ENCODE assay signal across 10 mouse cellular contexts in the genomic region with DNA sequence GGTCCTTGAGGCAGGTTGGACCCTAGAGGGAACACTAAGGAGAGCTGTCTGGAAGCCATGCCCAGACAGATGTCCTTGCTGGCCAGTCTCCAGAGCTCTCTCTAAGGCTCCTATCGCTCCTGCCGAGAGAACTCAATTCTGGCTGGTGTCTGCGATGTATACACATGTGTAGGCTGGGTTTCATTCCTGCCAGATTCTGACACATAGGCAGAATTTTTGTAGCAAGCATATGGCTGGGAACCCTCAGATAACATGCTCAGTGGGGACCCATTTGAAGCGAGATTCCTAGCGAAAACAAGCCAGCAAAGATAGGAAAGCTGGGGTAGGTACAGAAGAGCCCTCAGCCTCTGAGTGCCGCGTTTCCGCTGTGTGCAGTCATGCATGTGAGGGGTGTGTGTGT.
DNase-seq lines count a peak whose midpoint lies in the region; ATAC-seq lines count a peak whose summit lies in the region.
"Had no signal": no experiment of that assay in that cellular context is flagged by ENCODE, and none has a peak within 500 bp of the region (broad histone marks: within the 10 kb centered on the region; RNA-seq: fewer than 3 reads in every experiment).

No protein-coding gene starts in this region.

- no peaks in the 10 kb centered on the region for H3K36me3 ChIP-seq in forebrain, embryonic 13.5 days (ENCODE audit: poor library complexity, severe bottlenecking)
- no peaks in the 10 kb centered on the region for H3K36me3 ChIP-seq in forebrain, embryonic 10.5 days (replicated peaks)
- no peaks in the 10 kb centered on the region for H3K36me3 ChIP-seq in kidney, embryonic 16.5 days (ENCODE audit: insufficient read depth, low read length)

- H3K27ac ChIP-seq in forebrain, embryonic 13.5 days, result peak overlapping the region; percentile 4; the same call in 1 of the 2 replicates
- H3K27ac ChIP-seq in forebrain, embryonic 10.5 days, result no peak overlapping the region
- no peak overlapping the region for H3K27ac ChIP-seq in kidney, embryonic 16.5 days (ENCODE audit: low read length)
- H3K27ac ChIP-seq: kidney, postnatal 0 days had no signal

- H3K4me3 ChIP-seq in forebrain, embryonic 13.5 days, result no peak overlapping the region
- no peak overlapping the region for H3K4me3 ChIP-seq in forebrain, embryonic 10.5 days
- no peak overlapping the region for H3K4me3 ChIP-seq in kidney, embryonic 16.5 days (ENCODE audit: low read length)

- ATAC-seq in forebrain, embryonic 13.5 days, result no peak
- ATAC-seq in frontal cortex, adult (ENCODE audit: low TSS enrichment), result peak; percentile 98
- ATAC-seq in kidney, embryonic 16.5 days (ENCODE audit: low FRiP score, low TSS enrichment), result no peak
- ATAC-seq: midbrain, embryonic 16.5 days had no signal

- no peak overlapping the region for H3K4me2 ChIP-seq in forebrain, embryonic 13.5 days
- no peak overlapping the region for H3K4me2 ChIP-seq in kidney, embryonic 16.5 days (replicated peaks; ENCODE audit: low read depth, low read length)

- no peaks in the 10 kb centered on the region for H3K27me3 ChIP-seq in forebrain, embryonic 13.5 days
- no peaks in the 10 kb centered on the region for H3K27me3 ChIP-seq in forebrain, embryonic 10.5 days (ENCODE audit: poor library complexity, severe bottlenecking)
- H3K27me3 ChIP-seq in kidney, embryonic 16.5 days (ENCODE audit: insufficient read depth, low read length), result no peaks in the 10 kb centered on the region

- DNase-seq in forebrain, embryonic 10.5 days (ENCODE audit: extremely low spot score, low spot score), result no peak
- peak; percentile 15 to 32 for DNase-seq in layer of hippocampus, postnatal 36 days
- peak; percentile 75 to 83 for DNase-seq in right cerebral cortex, adult 2 months (ENCODE audit: low spot score in 2 of 2)
- DNase-seq in B cell, adult 2 months, result no peak
- DNase-seq in gastrocnemius, postnatal 25 days, result no peak

- no peaks in the 10 kb centered on the region for H3K9me3 ChIP-seq in forebrain, embryonic 13.5 days (replicated peaks)
- H3K9me3 ChIP-seq in forebrain, embryonic 10.5 days, result no peaks in the 10 kb centered on the region
- no peaks in the 10 kb centered on the region for H3K9me3 ChIP-seq in kidney, embryonic 16.5 days (ENCODE audit: low read length)

- 73% methylated on average over 8 of the region's 8 CpGs for WGBS in forebrain, embryonic 13.5 days
- WGBS in forebrain, embryonic 10.5 days, result 82% methylated on average over 8 of the region's 8 CpGs
- WGBS in kidney, embryonic 16.5 days, result 56% methylated on average over 8 of the region's 8 CpGs

- H3K4me1 ChIP-seq in forebrain, embryonic 13.5 days, result no peaks in the 10 kb centered on the region
- no peaks in the 10 kb centered on the region for H3K4me1 ChIP-seq in forebrain, embryonic 10.5 days
- H3K4me1 ChIP-seq in kidney, embryonic 16.5 days (ENCODE audit: insufficient read depth, low read length), result no peaks in the 10 kb centered on the region

- H3K9ac ChIP-seq in forebrain, embryonic 13.5 days, result no peak overlapping the region
- H3K9ac ChIP-seq in kidney, embryonic 16.5 days (replicated peaks; ENCODE audit: low read length), result no peak overlapping the region

Comparison
In these comparisons a context has a peak if more than half of its experiments do, and no peak if none do; other contexts are left out.
1. DNase-seq: peak in layer of hippocampus, postnatal 36 days (2 of 2) and right cerebral cortex, adult 2 months (2 of 2); none in forebrain, embryonic 10.5 days (single experiment), B cell, adult 2 months (0 of 2) and gastrocnemius, postnatal 25 days (single experiment).